Mouse (Mus musculus) thymus, postnatal 36 days (tissue): ENCODE measurements at regions not wholly inside any gene's neighbourhood (a gene's known extent, or its start where the extent isn't known, plus 50 kb on each side); places are given as distances from the start of the nearest gene placed in this dataset.

Experiments used
- DNase-seq, 2 experiments: peaks; one replicate each; pipeline ENCODE4 v3.0.0; 2022; ENCODE audit warnings: mixed read lengths in 2 of 2

DNA sequence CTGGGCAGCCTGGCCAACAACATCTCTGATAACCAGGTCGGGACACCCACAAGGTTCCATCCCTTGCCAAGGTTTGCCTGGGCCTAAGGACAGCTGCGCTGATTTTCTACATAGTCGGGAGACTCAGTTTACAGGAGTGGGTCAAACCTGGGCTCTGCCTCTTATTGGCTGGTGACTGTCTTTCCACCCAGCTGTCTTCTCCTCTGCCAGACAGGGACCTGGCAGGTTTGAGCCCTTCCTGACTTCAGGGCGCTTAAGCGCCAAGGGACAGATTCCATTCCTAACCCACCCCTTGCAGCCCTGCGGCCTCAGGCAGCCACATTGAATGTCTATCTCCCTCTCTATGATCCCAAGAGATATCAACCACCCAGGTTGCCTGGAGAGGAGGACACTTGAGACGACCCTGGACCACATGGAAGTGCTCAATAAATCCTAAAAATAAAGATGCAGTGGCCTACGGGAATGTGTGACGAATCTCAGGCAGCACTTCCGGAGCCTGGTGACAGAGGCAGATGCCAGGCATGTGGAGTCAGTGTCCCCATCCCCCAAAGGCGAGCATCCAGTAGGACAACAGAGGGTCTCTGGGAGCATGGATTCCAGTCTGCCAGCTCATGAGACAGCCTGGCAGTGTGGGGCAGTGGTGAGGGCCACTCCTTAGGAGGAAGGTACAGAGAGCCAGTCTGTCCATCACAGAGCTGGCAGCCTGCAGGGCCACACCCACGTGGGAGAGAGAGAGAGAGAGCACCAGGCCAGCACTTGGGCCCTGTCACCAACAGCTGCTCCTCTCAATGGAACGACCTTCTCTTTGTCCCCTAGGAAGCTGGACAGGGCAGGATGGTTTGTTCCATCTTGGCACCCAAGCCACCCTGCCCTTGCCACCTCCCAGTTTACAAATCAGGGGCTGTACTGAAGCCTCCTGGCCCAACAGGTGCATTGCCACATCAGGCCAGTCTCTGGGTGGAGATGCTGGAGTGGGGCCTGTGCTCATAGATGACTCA, 63.8 kb upstream of the Slc6a6 start:
- DNase-seq, result no peak

DNA sequence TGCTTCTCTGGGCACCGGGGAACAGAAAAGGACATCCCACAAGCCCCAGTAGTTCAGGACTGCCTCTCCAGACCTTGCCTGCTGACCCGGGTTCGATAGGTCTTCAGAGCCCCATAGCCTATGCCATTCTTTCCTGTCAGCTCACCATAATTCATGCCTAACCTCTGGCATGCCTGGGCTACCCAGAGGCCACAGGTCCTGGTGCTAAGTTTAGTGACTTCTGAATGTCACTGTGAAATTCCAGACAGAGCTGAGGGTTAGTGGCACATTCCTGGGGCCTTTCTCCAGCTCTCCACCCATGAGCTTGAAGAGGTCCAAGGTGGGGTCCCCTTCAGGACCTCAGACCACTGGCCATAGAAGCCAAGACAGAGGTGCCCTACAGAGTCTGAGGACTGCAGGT, 62.4 kb upstream of the Slc6a6 start:
- DNase-seq, result no peak

DNA sequence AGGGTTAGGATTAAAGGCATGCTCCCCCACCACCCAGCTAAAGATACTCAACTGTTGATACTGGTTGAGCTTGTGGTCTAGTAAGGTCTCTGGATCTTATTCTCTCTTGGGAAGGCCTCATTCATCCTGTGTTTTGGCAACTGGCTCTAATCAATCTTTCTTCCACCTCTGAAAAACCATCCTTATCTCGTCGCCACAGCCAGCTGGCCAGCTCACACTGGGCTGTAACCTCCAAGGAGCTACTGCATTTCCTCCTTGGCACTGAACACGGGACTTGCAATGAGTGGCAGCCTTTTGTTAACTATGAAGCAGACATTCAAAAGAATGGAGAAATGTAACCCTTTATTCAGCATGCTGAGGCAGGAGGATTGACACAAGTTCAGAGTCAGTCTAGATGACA, 61.4 kb upstream of the Slc6a6 start:
- no peak for DNase-seq

DNA sequence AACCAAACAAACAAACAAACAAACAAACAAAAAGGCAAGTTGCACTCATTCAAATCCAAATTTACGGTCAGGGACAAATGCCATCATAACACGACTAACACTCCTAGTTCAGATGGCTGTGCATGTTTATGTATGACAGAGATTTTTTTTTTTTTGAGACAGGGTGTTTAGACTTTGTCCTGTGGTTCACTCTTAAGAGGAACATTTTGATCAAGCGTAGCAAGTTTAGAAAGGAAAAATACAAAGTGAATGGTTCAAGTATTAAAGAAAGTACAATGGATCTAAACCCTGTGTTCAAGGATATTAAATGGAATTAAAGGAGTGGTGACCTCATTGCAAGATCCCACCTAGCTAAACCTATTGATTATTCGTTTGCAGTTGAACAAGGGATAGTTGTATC, 60.2 kb upstream of the Slc6a6 start:
- DNase-seq, result no peak

DNA sequence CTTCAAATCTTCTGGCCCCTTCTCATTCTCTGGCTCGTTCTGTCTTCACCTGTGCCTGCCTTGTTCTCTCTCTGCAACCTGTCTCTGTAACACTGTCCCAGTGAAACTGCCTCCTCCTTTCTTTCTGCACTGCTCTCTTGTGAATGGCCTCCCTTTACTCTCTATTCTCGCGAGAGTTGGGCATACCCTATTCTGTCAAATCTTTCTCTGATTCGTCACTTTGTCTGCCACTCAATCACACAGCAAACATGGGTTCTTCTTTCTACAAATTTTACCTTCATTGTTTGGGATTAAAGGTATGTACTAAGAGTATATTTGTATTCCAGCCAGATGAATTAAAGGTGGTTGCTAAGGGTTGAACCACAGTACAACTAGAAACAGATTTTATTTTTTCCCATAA, 54.6 kb upstream of the Slc6a6 start:
- DNase-seq, result no peak

DNA sequence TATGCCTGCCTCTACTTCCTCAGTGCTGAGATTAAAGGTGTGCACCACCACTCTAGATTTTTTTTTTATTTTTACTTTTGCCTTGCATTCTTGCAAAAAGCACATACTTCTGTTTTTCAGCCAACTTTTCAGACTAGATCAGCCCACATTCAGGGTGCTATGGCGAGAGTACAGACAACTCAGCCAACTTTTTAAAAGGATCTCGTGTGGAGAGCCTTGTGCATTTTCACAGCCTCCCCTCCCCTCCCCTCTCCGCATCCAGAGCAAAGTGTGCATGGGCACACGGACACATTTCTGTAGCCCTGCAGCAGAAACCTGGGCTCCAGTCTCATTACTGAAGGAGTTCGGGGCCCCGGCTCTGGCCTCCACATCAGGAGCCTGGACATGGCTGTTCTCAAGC, 52.6 kb upstream of the Slc6a6 start:
- no peak for DNase-seq
